Mouse (Mus musculus): ENCODE data around the gene Actb.

- TF ChIP-seq GABPA (IDR thresholded peaks at IDR 0.05; ENCODE audit: low read depth, low read length) = no peak
- TF ChIP-seq POLR2AphosphoS5 (IDR thresholded peaks at IDR 0.05; ENCODE audit: borderline replicate concordance, low read depth, low read length) = no peak
- TF ChIP-seq CTCF (IDR thresholded peaks at IDR 0.05 in 2 of 3, conservative IDR thresholded peaks at IDR 0.05 in 1 of 3; ENCODE audit: control insufficient read depth in 1 of 3, insufficient read depth in 1 of 3, low read depth in 2 of 3, low read length in 3 of 3, poor library complexity in 1 of 3, severe bottlenecking in 1 of 3) = no peak
- no peak for TF ChIP-seq CHD2 (IDR thresholded peaks at IDR 0.05; ENCODE audit: low read length)
These were observed 7.4 kb downstream of the Actb start for GRCm38 (mm10) chr5:142899057-142899601.

Data from MEL (cell line).